Mouse (Mus musculus) layer of hippocampus, adult 11-12 months (tissue): Measurements from ENCODE around the gene Id2.

Experiments
- DNase-seq: peaks from one replicate; pipeline ENCODE4 v3.0.0; 2022; ENCODE audit warnings: low spot score

Gene Id2

GRCm38 (mm10) chr12:25083260-25084178 is 13.4 kb downstream of the Id2 start:
- DNase-seq: no peak

- no peak for DNase-seq
These were observed 22.6 kb downstream of the Id2 start for GRCm38 (mm10) chr12:25074344-25074743.

GRCm38 (mm10) chr12:25073374-25073773 is 23.6 kb downstream of the Id2 start:
- no peak for DNase-seq

- no peak for DNase-seq
These were observed 34.7 kb downstream of the Id2 start for GRCm38 (mm10) chr12:25062264-25062663.

- DNase-seq: no peak
These were observed 36.0 kb downstream of the Id2 start for GRCm38 (mm10) chr12:25060901-25061300.

GRCm38 (mm10) chr12:25059487-25060200 is 37.3 kb downstream of the Id2 start:
- no peak for DNase-seq

GRCm38 (mm10) chr12:25054963-25055362 is 42.0 kb downstream of the Id2 start:
- DNase-seq: no peak

GRCm38 (mm10) chr12:25054511-25054910 is 42.4 kb downstream of the Id2 start:
- DNase-seq: no peak

GRCm38 (mm10) chr12:25049253-25049652 is 47.7 kb downstream of the Id2 start:
- DNase-seq: no peak

- no peak for DNase-seq
These were observed 52.4 kb downstream of the Id2 start for GRCm38 (mm10) chr12:25044579-25044978.

GRCm38 (mm10) chr12:25044056-25044455 is 52.9 kb downstream of the Id2 start:
- no peak for DNase-seq
